Mouse (Mus musculus) kidney, adult 2 months (tissue): Measurements from ENCODE around the gene Fkbp6.

Experiments
- CTCF ChIP-seq: fragments of 200-500 bp; conservative IDR thresholded peaks from 2 replicates; pipeline ENCODE4 v1.5.1; 2011; ENCODE audit warnings: low read depth, mild to moderate bottlenecking, control low read depth, low read length, moderate library complexity, mixed read lengths; ENCODE audit not compliant: insufficient read depth, insufficient read length
- POLR2A ChIP-seq: fragments of 200-500 bp; IDR thresholded peaks from one replicate; pipeline ENCODE4 v1.6.1; 2011; ENCODE audit warnings: low read depth, low read length, control low read depth

- TF ChIP-seq CTCF, result no peak
- no peak for TF ChIP-seq POLR2A
Measured at GRCm38 (mm10) chr5:135248956-135249676, 100.7 kb downstream of the Fkbp6 start.
